Mouse (Mus musculus): ENCODE measurements at regions not wholly inside any gene's neighbourhood (a gene's known extent, or its start where the extent isn't known, plus 50 kb on each side); places are given as distances from the start of the nearest gene placed in this dataset.

- Histone ChIP-seq H3K4me1 (ENCODE audit: control insufficient read depth, insufficient read depth, low read length) (no peaks in the 10 kb centered on the region), H3K4me3 (replicated peaks; ENCODE audit: extremely low read depth, low read depth, low read length) (no peak overlapping the region)
- TF ChIP-seq POLR2A (IDR thresholded peaks at IDR 0.05; ENCODE audit: borderline replicate concordance, extremely low read depth, low read depth, low read length) (no peak), CTCF (IDR thresholded peaks at IDR 0.05; ENCODE audit: insufficient read depth, low read length) (no peak)
- WGBS, result 22% methylated on average over 1 of the region's 1 CpGs
- DNase-seq, result no peak
Observed at GRCm38 (mm10) chr10:97422579-97422978, 56.8 kb upstream of the Dcn start.

- TF ChIP-seq POLR2A (IDR thresholded peaks at IDR 0.05; ENCODE audit: borderline replicate concordance, extremely low read depth, low read depth, low read length), result no peak
- TF ChIP-seq CTCF (IDR thresholded peaks at IDR 0.05; ENCODE audit: insufficient read depth, low read length), result no peak
- no peaks in the 10 kb centered on the region for H3K4me1 ChIP-seq (ENCODE audit: control insufficient read depth, insufficient read depth, low read length)
- DNase-seq, result no peak
- 49% methylated on average over 4 of the region's 4 CpGs for WGBS
- no peak overlapping the region for H3K4me3 ChIP-seq (replicated peaks; ENCODE audit: extremely low read depth, low read depth, low read length)
Observed at GRCm38 (mm10) chr10:97423039-97423700, 56.2 kb upstream of the Dcn start.

Measured in lung, adult 2 months (tissue).